Mouse (Mus musculus): ENCODE data around the gene Atxn1.

Gene Atxn1

DNA sequence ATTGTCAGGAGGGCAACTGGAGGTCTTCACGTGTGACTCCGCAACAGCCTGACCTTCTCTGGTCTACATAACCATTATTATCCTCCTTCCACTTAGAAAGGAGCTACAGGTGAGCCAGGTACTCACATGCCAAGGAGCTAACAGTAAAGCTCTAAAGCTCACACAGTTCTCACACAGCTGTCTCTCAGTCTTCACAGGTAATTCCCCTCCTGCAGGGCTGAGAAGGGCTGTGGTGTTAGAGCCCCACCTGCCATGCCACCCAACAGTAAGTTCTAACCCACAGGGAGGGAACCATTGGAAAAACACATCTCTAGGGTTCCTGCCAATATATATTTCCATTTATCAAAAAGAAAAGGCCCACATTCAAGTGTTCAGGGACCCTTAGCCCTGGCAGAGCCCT is 73.7 kb downstream of the Atxn1 start:
- no peak for DNase-seq

- no peak for DNase-seq
These were observed 75.7 kb downstream of the Atxn1 start for GRCm38 (mm10) chr13:45888953-45889749.

DNA sequence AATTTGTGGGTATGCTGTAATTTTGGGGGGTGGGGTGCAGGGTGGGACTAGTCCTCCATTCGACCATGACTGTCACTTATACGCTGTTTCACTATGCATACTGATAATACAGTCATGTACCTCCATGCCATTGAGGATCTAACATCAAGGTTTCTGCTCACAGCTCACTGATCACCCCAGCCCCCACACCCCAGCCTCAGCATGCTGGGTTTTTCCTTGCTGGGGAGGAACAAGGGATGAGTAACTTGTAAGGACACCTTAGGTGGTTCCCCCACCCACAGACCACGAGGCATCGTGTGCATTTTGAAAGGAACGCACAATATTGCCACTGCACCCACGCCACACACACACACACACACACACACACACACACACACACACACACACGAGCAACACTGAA is 79.9 kb downstream of the Atxn1 start:
- no peak for DNase-seq

DNA sequence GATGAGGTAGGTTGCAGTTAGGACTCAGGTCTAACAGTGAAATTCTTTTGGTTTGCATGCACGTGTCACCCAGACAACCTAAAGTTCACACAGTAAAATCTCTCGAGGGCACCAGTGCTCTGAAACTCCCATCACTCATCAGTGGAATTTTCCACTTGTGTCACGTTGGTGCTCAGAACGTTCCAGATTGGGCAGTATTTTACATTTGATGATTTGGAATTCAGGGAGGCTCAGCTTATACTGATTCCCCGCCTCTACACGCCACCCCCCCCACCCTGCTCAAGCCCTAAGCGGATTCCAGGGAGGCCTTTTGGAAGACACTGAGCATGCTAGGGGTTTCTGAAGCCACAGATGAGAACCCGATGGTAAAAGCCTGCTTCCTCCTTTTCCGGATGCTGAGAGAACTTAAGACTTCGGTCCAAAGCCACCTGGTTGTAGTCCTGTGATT is 81.0 kb downstream of the Atxn1 start:
- no peak for DNase-seq

DNA sequence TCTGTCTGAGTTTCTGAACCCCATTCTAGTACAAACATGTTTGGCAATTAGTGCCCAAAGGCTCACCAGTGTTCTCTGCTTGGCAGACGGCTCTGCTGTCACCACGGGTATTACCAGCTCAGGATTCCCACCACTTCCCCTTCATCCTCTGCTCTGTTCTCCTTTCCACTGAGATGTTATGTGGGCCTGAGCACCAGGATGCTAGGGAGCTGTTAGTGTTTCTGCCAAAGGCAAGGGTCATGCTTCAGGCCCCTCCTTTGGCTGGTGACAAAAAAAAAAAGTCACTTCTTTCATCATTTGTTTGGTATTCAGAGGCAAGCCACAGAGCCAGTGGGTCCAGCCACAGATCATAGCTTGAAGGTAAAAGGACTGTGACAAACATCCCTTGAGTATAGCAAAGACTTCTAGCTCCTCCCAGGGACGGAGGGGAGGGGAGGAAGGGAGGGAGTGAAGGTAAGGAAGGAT is 81.8 kb downstream of the Atxn1 start:
- no peak for DNase-seq

- no peak for DNase-seq
These were observed 84.3 kb downstream of the Atxn1 start for GRCm38 (mm10) chr13:45880543-45880845.

- no peak for DNase-seq
These were observed 84.9 kb downstream of the Atxn1 start for GRCm38 (mm10) chr13:45879746-45880542.

GRCm38 (mm10) chr13:45876939-45877338 is 87.9 kb downstream of the Atxn1 start:
- DNase-seq = no peak

DNA sequence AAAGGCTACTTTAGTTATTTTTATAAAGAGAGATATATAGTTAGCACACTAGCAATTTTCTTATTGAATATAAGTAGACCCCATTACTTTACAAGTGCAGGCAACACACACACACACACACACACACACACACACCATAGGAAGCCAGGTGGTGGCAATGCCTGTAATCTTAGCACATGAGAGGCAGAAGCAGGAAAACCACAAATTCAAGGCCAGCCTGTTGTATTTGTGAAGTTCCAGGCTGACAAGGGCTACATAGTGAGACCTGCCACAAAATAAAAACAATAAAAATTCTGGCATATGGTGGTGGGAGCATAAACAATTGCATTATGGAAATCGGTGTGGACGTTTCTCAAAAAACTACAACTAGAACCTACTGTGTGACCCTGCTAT is 88.4 kb downstream of the Atxn1 start:
- no peak for DNase-seq

DNA sequence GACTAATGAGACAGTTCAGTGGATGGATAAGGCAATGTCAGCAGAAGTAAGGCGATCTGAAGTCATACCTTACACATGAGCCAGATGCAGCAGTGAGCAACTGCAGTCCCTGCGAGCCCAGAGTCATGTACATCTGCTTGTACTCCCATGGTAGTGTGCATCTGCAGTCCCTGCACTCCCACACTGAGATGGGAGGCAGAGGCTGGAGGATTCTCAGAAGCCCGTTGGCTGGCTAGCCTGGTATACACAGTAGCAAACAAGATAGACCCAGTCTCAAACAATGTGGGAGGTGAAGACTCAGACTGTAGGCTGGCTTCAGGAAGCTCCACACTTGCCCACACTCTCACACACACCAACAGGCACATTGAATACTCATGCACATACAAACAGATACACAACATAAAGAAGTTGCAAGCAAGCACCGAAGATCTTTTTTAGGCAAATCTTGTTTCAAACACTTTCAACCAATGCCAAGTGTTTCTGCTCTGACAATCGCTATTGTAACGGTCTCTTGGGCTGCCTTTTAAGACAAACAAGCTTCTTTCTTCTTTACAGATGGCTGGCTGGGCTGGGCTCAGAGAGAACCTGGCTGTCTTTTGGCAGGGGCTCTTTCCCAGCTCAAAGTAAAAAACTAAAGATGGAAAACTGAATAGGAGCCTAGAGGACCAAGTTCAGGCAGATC is 89.0 kb downstream of the Atxn1 start:
- no peak for DNase-seq

GRCm38 (mm10) chr13:45874196-45874595 is 90.6 kb downstream of the Atxn1 start:
- DNase-seq = no peak

- DNase-seq = no peak
These were observed 91.8 kb downstream of the Atxn1 start for GRCm38 (mm10) chr13:45872966-45873365.

- no peak for DNase-seq
These were observed 92.6 kb downstream of the Atxn1 start for GRCm38 (mm10) chr13:45872041-45872746.

GRCm38 (mm10) chr13:45871554-45871953 is 93.3 kb downstream of the Atxn1 start:
- no peak for DNase-seq

DNA sequence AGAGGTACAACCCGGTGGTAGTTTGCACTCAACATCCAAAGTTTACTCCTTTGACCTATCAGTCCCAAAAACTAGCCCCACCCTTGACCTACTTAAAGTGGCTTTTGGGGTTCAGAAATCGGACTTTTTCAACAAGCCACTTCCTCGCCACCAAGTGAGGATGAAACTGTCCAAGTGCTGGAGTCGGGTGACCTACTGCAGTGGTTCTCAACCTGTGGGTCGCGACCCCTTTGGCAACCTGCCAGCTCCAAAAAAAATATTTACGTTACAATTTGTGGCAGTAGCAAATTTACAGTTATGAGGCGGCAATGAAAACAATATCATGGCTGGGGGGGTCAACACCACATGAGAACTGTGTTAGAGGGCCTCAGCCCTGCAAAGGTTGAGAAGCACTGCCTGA is 95.9 kb downstream of the Atxn1 start:
- DNase-seq = no peak

- DNase-seq = no peak
These were observed 97.5 kb downstream of the Atxn1 start for GRCm38 (mm10) chr13:45867273-45867672.

- no peak for DNase-seq
These were observed 98.1 kb downstream of the Atxn1 start for GRCm38 (mm10) chr13:45866615-45867245.

DNA sequence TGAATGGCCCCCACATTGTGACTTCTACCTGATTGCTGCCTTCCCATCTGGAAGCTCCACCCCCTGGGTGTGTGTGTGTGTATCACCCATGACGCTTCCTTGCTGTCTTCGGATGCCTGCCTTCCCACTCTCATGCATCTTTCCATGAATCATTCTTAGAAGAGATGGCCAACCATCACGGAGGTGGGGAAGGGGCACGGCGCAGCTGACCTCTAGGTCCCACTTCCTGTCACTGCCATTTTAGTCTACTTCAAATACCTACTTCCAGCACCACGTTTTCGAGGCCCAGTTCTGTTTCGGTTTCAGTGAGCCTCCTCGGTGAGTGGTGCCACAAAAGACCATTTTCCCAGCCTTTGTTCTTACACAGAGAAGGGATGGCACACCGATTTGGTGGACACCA is 99.2 kb downstream of the Atxn1 start:
- no peak for DNase-seq

DNA sequence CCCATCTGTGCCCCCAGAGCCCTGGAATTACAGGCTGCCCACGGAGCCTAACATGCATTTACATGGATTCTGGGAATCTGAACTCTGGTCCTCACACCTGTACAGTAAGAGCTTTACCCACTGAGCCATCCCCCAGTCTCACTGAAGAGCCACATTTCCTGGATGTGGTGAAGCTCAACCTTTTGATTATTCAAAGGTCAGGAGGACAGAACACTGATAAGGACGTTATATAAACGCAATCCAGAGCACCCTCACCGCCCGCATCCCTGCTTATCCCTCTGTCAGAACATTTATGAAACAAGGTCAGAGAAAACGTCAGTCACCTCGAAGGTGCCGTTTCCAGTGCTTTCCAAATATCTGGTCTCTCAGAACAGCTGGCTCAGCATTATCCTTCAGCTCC is 101.0 kb downstream of the Atxn1 start:
- DNase-seq = no peak

- DNase-seq = no peak
These were observed 102.8 kb downstream of the Atxn1 start for GRCm38 (mm10) chr13:45861885-45862605.

GRCm38 (mm10) chr13:45861098-45861580 is 103.7 kb downstream of the Atxn1 start:
- DNase-seq = no peak

All from layer of hippocampus, adult 9-11 months (tissue).